In the genomic region with DNA sequence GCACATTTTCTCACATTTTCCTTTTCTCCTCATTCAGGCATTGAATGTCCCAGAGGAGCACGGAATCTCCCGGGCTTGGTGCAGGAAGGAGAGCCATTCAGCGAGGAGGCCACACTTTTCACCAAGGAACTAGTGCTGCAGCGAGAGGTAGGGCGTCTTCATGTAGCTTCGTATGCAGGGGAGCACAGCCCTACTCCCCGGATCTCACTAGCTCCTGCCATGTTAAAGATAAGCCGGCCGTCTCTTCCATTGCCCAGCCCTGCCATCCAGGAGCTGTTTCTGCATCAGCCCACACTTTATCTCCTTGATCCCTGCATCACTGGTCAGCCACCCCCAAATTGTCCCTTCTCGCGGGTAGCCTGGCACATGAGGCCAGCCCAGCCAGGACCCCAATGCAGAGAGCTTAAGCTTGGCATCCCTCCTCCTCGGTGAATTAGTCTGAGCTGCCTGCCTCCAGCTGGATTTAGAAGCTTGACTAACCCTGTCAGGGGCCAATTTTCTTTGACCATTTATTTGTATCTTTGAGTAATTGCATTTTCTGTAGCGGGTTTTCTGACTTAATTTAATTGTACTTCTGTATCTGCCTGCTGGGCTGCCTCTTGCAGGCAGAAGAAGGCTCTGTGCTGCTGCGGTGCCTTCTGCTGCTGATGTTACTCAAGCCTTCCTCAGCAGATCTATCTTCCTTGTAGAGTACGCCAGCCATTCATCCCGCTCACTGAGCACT, we compare ENCODE assay signal across 22 mouse cellular contexts. TPM values are rescaled to one million over a fixed set of nuclear protein-coding genes. Genes with fewer than 3 reads are reported as not detected.
DNase-seq lines count a peak whose midpoint lies in the region; ATAC-seq and TF ChIP-seq lines count a peak whose summit lies in the region.
"Had no signal": no experiment of that assay in that cellular context is flagged by ENCODE, and none has a peak within 500 bp of the region (broad histone marks: within the 10 kb centered on the region; RNA-seq: fewer than 3 reads in every experiment).

No protein-coding gene starts in this region.

- no peak overlapping the region for H3K4me2 ChIP-seq in hindbrain, embryonic 11.5 days (replicated peaks; ENCODE audit: low read depth, low read length)
- no peak overlapping the region; the same call in 1 of the 2 replicates for H3K4me2 ChIP-seq in forebrain, embryonic 16.5 days (ENCODE audit: low read length)
- peak overlapping the region; percentile 14 for H3K4me2 ChIP-seq in hindbrain, embryonic 15.5 days
- H3K4me2 ChIP-seq in midbrain, postnatal 0 days (ENCODE audit: low read depth, low read length, poor library complexity, severe bottlenecking): no peak overlapping the region
- H3K4me2 ChIP-seq: limb, embryonic 13.5 days; liver, embryonic 15.5 days had no signal

- 89% methylated on average over 16 of the region's 16 CpGs for whole genome bisulfite sequencing in hindbrain, embryonic 10.5 days
- whole genome bisulfite sequencing in hindbrain, embryonic 11.5 days: 91% methylated on average over 16 of the region's 16 CpGs
- 72% methylated on average over 16 of the region's 16 CpGs for WGBS in forebrain, embryonic 16.5 days
- WGBS in hindbrain, embryonic 15.5 days: 68% methylated on average over 16 of the region's 16 CpGs
- WGBS in midbrain, postnatal 0 days: 58% methylated on average over 16 of the region's 16 CpGs

- no peak overlapping the region for H3K9ac ChIP-seq in hindbrain, embryonic 11.5 days (ENCODE audit: low read depth, low read length)
- peak overlapping the region; percentile 40; the same call in 1 of the 2 replicates for H3K9ac ChIP-seq in forebrain, embryonic 16.5 days (replicated peaks; ENCODE audit: low read depth, low read length)
- no peak overlapping the region for H3K9ac ChIP-seq in hindbrain, embryonic 15.5 days
- H3K9ac ChIP-seq in midbrain, postnatal 0 days (replicated peaks; ENCODE audit: low read length, poor library complexity, severe bottlenecking): no peak overlapping the region
- H3K9ac ChIP-seq: limb, embryonic 13.5 days; liver, embryonic 15.5 days had no signal

- no peak for ATAC-seq in hindbrain, embryonic 11.5 days (ENCODE audit: low FRiP score)
- peak; percentile 35 for ATAC-seq in forebrain, embryonic 16.5 days
- ATAC-seq in hindbrain, embryonic 15.5 days (ENCODE audit: low FRiP score, low read depth): peak; percentile 44; the same call in 1 of the 2 replicates
- ATAC-seq in midbrain, postnatal 0 days (ENCODE audit: low FRiP score): peak; percentile 39; the same call in 1 of the 2 replicates
- ATAC-seq: intestine, postnatal 0 days; lung, postnatal 0 days had no signal

- no peak overlapping the region for H3K4me3 ChIP-seq in hindbrain, embryonic 10.5 days
- no peak overlapping the region for H3K4me3 ChIP-seq in hindbrain, embryonic 11.5 days (ENCODE audit: low read depth, low read length)
- no peak overlapping the region for H3K4me3 ChIP-seq in forebrain, embryonic 16.5 days (replicated peaks; ENCODE audit: low read length)
- no peak overlapping the region for H3K4me3 ChIP-seq in hindbrain, embryonic 15.5 days
- H3K4me3 ChIP-seq in midbrain, postnatal 0 days (ENCODE audit: low read depth, low read length): no peak overlapping the region
- H3K4me3 ChIP-seq: limb, embryonic 13.5 days; liver, embryonic 15.5 days; myocyte had no signal

- DNase-seq in hindbrain, embryonic 10.5 days (ENCODE audit: low spot score): no peak
- DNase-seq in hindbrain, embryonic 11.5 days (ENCODE audit: low spot score): no peak
- DNase-seq in midbrain, postnatal 0 days (ENCODE audit: low spot score): no peak
- DNase-seq in kidney, adult 9 months: no peak
- DNase-seq in retina, embryonic 14.5 days (ENCODE audit: low spot score): no peak
- no peak for DNase-seq in spleen, postnatal 36 days (ENCODE audit: low spot score in 2 of 2)
- DNase-seq: cerebellum, adult 11 months; cerebellum, postnatal 36 days; heart, adult 11 months; heart, postnatal 4 days; kidney, postnatal 10 days; layer of hippocampus, adult 9-11 months; right cerebral cortex, postnatal 4 days; thymus, postnatal 36 days had no signal

- no peaks in the 10 kb centered on the region for H3K27me3 ChIP-seq in hindbrain, embryonic 10.5 days (ENCODE audit: insufficient read depth, poor library complexity, severe bottlenecking)
- H3K27me3 ChIP-seq in hindbrain, embryonic 11.5 days (ENCODE audit: control insufficient read depth, insufficient read depth, low read length): no peaks in the 10 kb centered on the region
- no peaks in the 10 kb centered on the region for H3K27me3 ChIP-seq in forebrain, embryonic 16.5 days (replicated peaks; ENCODE audit: control insufficient read depth, insufficient read depth, low read length)
- no peaks in the 10 kb centered on the region for H3K27me3 ChIP-seq in hindbrain, embryonic 15.5 days
- H3K27me3 ChIP-seq in midbrain, postnatal 0 days (ENCODE audit: insufficient read depth, low read length): no peaks in the 10 kb centered on the region
- H3K27me3 ChIP-seq: limb, embryonic 13.5 days; liver, embryonic 15.5 days had no signal

- peaks cover 15% of the 10 kb centered on the region for H3K36me3 ChIP-seq in hindbrain, embryonic 10.5 days
- H3K36me3 ChIP-seq in hindbrain, embryonic 11.5 days (ENCODE audit: control insufficient read depth, insufficient read depth, low read length): no peaks in the 10 kb centered on the region
- no peaks in the 10 kb centered on the region for H3K36me3 ChIP-seq in forebrain, embryonic 16.5 days (ENCODE audit: control insufficient read depth, insufficient read depth)
- no peaks in the 10 kb centered on the region for H3K36me3 ChIP-seq in hindbrain, embryonic 15.5 days
- no peaks in the 10 kb centered on the region; the same call in 1 of the 2 replicates for H3K36me3 ChIP-seq in midbrain, postnatal 0 days (ENCODE audit: insufficient read depth, low read length)

- H3K9me3 ChIP-seq in hindbrain, embryonic 10.5 days: no peaks in the 10 kb centered on the region
- H3K9me3 ChIP-seq in hindbrain, embryonic 11.5 days (ENCODE audit: control insufficient read depth, low read length): no peaks in the 10 kb centered on the region
- H3K9me3 ChIP-seq in forebrain, embryonic 16.5 days (ENCODE audit: control insufficient read depth, low read length): no peaks in the 10 kb centered on the region
- no peaks in the 10 kb centered on the region for H3K9me3 ChIP-seq in hindbrain, embryonic 15.5 days
- no peaks in the 10 kb centered on the region for H3K9me3 ChIP-seq in midbrain, postnatal 0 days (ENCODE audit: low read length)
- H3K9me3 ChIP-seq: limb, embryonic 13.5 days; liver, embryonic 15.5 days had no signal

- H3K4me1 ChIP-seq in hindbrain, embryonic 10.5 days (replicated peaks): peaks cover 19% of the 10 kb centered on the region
- no peaks in the 10 kb centered on the region; the same call in 1 of the 2 replicates for H3K4me1 ChIP-seq in hindbrain, embryonic 11.5 days (replicated peaks; ENCODE audit: control insufficient read depth, insufficient read depth, low read length)
- H3K4me1 ChIP-seq in forebrain, embryonic 16.5 days (replicated peaks; ENCODE audit: control insufficient read depth, insufficient read depth, low read length): peaks cover 16% of the 10 kb centered on the region
- peaks cover 21% of the 10 kb centered on the region for H3K4me1 ChIP-seq in hindbrain, embryonic 15.5 days (replicated peaks)
- H3K4me1 ChIP-seq in midbrain, postnatal 0 days (ENCODE audit: insufficient read depth, low read length): no peaks in the 10 kb centered on the region
- H3K4me1 ChIP-seq: liver, embryonic 15.5 days had no signal

- no peak for TF ChIP-seq CTCF in midbrain, postnatal 0 days (IDR thresholded peaks at IDR 0.05)

- H3K27ac ChIP-seq in hindbrain, embryonic 10.5 days: peak overlapping the region; percentile 45
- no peak overlapping the region for H3K27ac ChIP-seq in hindbrain, embryonic 11.5 days (ENCODE audit: low read depth, low read length)
- no peak overlapping the region for H3K27ac ChIP-seq in forebrain, embryonic 16.5 days (ENCODE audit: low read length)
- peak overlapping the region; percentile 52 for H3K27ac ChIP-seq in hindbrain, embryonic 15.5 days (replicated peaks)
- H3K27ac ChIP-seq in midbrain, postnatal 0 days (ENCODE audit: low read depth, low read length): no peak overlapping the region
- H3K27ac ChIP-seq: limb, embryonic 13.5 days; liver, embryonic 15.5 days had no signal

RNA-seq across cellular contexts. Expression of gene Lrrc4, which starts 35.6 kb away (rescaled TPM):
- 2.3 and 2.4 TPM in 2 replicates for polyA plus RNA-seq in hindbrain, embryonic 10.5 days (2016; fragmentation: Nextera tagmentation; extraction: Ambion mirVana)
- polyA plus RNA-seq in hindbrain, embryonic 11.5 days (2014; fragmentation: Nextera tagmentation; extraction: Ambion mirVana): 4.5 and 4.7 TPM in 2 replicates
- polyA plus RNA-seq in forebrain, embryonic 16.5 days (2015; fragmentation: Nextera tagmentation; extraction: Ambion mirVana): 7.4 and 8.4 TPM in 2 replicates
- polyA plus RNA-seq in hindbrain, embryonic 15.5 days (2015; fragmentation: Nextera tagmentation; extraction: Ambion mirVana): 6.8 and 7.1 TPM in 2 replicates
- 45.0 and 61.2 TPM in 2 replicates for total RNA-seq in midbrain, postnatal 0 days (2014; rRNA removed)
- 5.8 and 5.9 TPM in 2 replicates for polyA plus RNA-seq in midbrain, postnatal 0 days (2015; fragmentation: Nextera tagmentation; extraction: Ambion mirVana)
- total RNA-seq: megakaryocyte progenitor cell, adult 5-6 weeks had no signal

Comparison
In these comparisons a context has a peak if more than half of its experiments do, and no peak if none do; other contexts are left out.
1. H3K27ac ChIP-seq: peak in hindbrain, embryonic 10.5 days (single experiment) and hindbrain, embryonic 15.5 days (single experiment); none in hindbrain, embryonic 11.5 days (single experiment), forebrain, embryonic 16.5 days (single experiment) and midbrain, postnatal 0 days (single experiment).